Mouse (Mus musculus) ovary, postnatal 36 days (tissue): Measurements from ENCODE around the gene Map3k5.
"Not testable (repeated sequence)": the region's sequence is repeated elsewhere in the genome, so short reads cannot be mapped to it uniquely, and the experiment has no call there.

Experiments used
- DNase-seq: peaks from one replicate; pipeline ENCODE4 v3.0.0; 2022; ENCODE audit warnings: low spot score, mixed read lengths

Map3k5 gene

GRCm38 (mm10) chr10:19934384-19935294 lies at the start of gene Map3k5:
Gene Map3k5, plus strand, starts transcription at chr10:19934472.
- peak; percentile 65 for DNase-seq

- DNase-seq: no peak
Measured at GRCm38 (mm10) chr10:19886249-19886648, 48.0 kb upstream of the Map3k5 start.

DNA sequence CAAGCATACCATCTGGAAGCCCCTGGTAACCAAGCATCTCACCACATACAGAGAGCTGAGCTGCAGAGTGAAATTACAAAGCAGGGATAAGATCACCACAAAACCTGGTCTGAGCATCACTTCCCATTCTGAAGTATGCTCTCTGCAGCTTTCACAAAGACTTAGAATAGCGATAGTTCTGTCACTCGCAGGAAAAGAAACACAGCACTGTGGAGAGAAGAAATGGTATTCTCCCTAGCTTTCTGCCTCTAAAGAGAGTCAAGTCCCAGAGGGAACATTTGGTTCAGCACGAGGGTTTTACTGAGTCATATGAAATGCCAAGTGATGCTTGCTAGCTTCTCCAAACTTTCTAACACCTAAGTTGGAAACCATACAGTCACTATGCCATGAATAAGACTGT lies 44.4 kb upstream of the Map3k5 start:
- no peak for DNase-seq

DNA sequence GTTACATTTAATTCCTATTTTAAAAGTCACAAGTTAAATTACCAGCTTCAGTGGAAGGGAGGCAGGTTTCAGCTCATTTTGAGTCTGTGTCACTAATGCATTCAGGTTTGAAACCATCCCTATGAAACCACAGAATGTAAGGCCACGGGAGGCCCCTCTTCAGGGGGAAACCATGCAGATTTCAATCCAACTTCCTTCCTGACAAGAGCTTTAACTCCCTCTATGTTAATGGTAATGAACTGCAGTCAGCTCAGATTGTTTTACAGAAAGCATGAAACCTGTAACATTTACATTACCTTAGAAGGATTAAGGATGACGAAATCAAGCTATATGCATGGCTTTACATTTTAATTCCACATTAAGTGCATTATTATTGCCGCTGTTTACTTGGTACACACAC lies 42.6 kb upstream of the Map3k5 start:
- DNase-seq: no peak

DNA sequence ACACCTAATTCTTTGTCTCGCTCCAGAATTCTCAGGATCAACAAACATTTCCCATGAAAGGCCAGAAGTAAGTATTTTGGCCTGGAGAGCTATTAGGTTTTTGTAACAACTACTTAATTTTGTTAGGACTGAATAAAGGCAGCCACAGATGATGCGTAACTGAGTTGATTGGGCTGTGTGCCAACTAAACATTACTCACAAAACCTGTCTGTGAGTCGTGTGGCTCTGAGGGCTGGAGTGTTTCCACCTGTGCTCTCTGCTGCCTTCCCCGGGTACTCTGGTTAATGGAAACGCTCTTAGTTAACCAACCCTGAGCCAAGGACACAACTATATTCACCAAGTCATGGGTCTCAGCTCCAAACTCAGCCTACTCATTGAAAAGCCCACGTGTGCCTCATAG lies 41.1 kb upstream of the Map3k5 start:
- no peak for DNase-seq

DNA sequence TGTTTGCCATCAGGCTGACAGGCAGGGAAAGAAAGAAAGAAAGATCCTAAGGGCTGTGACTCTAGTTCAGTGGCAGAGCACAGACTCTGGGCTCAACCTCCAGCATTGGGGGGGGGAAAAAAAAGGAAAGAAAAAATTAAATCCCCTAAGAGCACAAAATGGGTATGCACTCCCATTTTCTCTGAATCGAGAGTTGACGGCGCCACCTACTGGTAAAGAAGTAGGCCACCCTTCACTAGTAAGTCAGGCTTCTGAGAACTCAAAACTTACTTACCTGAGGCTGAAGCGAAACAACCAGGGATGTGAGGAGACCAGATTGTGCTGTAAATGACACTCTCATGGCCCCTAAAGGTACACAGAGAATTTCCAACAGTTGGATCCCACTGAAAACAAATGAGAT lies 40.3 kb upstream of the Map3k5 start:
- no peak for DNase-seq

DNA sequence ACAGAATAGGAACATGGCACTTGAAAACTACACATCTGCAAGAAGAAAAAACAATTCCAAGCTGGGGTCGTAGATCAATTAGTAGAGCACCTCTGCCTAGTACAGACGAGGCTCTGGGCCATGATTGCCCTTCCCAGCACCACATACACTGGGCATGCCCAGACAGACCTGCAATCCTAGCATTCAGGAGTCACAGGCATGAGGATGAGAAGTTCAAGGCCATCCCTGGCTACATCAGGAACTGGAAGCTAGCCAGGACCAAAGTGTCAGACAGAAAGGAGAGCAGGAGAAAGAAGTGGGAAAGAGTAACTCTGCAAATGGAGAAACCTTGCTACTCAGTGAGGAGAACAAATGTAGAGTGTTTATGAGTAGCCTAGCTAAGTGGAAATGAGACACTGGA lies 34.1 kb upstream of the Map3k5 start:
- no peak for DNase-seq

DNA sequence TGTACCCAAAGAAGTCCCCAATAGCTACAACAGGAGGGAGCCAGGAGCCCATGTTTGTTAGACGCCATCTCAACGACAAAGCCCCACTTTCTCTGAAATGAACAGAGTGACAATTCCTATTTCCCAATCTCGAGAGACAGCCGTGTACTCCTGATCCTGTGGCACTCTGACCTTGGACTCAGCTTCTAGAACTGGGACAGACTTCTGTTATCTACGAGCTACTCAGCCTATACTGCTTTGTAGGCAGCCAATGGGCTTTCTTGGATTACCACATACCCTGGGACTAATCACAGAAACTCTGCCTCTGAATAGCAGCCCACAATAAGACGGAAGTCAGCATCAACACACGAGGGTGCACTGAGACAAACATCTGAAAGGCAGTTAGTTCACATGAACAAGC lies 32.3 kb upstream of the Map3k5 start:
- no peak for DNase-seq

GRCm38 (mm10) chr10:19904077-19904820 lies 30.0 kb upstream of the Map3k5 start:
- DNase-seq: no peak

- DNase-seq: peak; percentile 90
Measured at GRCm38 (mm10) chr10:19907246-19907804, 26.9 kb upstream of the Map3k5 start, which contains the start of gene Pex7. Gene Pex7, minus strand, starts transcription at chr10:19907689.

- no peak for DNase-seq
Measured at GRCm38 (mm10) chr10:19908076-19908475, 26.2 kb upstream of the Map3k5 start.

DNA sequence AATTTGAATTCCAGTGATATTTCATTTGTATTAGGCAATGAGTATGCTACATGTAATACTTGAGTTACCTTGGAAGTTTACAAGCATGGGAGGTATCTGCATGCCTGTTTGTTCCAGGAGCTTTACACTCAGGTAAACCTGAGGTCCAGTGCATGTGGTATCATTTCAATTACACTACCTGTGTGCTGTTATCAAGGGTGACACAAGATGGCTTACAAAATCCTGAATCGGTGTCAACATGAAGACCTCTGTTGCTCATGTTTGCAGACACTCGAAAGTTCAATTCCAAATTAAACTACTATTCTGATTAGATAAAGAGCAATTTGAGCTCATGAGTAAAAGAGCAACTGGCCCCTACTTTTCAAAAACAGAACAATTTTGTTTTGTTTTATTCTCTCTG lies 23.8 kb upstream of the Map3k5 start:
- no peak for DNase-seq

DNA sequence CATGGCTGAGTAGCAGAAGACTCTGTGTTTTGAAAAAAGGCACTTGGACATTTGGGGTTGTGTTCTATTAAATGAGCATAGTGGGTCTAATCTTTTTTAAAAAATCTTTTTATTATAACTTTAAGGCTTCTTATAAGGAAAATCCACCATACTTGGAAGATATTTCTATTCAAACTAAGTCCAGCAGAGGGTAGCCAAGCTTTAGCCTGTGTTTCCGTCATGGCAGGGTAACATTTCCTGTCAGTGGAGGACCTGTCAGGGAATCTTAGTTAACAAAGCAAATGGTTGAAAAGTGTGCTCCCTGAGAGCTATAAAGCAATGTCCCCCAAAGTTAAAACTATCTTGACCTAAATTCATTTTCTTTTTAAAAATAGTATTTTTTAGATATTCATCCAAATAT lies 22.7 kb upstream of the Map3k5 start:
- no peak for DNase-seq

DNA sequence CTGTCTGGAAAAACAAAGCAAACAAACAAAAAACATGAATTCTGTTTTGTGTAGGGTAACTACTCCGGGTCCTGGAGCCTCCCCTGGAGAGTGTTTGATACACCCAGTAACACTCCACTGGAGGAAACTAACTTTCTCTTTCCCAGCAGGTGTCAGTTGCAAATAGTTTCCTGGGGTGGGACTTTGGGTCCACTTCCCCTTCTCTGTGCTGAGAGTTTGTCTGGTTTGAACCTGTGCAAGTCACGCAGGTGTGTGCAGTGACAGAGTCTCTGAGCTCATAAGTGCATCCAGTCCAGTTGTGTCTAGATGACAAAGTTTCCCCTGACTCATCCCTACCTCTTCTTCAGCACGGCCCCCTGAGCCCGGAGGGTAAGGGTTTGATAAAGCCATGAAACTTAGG lies 20.5 kb upstream of the Map3k5 start:
- DNase-seq: no peak

- DNase-seq: peak; percentile 52
Measured at GRCm38 (mm10) chr10:19915301-19915700, 19.0 kb upstream of the Map3k5 start.

- no peak for DNase-seq
Measured at GRCm38 (mm10) chr10:19922410-19922809, 11.9 kb upstream of the Map3k5 start.

DNA sequence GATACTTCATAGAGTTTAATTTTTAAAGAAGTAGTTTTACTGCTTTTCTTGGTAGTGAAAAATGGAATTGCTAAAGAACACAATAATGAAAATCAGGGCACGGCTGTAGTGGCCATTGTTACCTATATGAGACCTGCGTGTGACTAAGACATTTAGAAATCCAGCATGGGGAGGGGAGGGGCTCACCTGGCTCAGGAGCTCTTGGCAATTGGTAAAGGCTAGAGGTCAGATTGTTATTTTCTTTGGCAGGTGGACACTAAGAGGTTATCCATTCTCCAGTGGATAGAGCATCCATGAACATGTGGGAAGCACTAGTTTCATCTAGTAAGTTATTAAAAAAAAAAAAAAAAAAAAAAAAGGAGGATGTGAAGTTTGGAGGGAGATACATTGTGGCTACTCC lies 10.0 kb upstream of the Map3k5 start:
- no peak for DNase-seq

GRCm38 (mm10) chr10:19926391-19926897 lies 7.8 kb upstream of the Map3k5 start:
- DNase-seq: not testable (repeated sequence)

DNA sequence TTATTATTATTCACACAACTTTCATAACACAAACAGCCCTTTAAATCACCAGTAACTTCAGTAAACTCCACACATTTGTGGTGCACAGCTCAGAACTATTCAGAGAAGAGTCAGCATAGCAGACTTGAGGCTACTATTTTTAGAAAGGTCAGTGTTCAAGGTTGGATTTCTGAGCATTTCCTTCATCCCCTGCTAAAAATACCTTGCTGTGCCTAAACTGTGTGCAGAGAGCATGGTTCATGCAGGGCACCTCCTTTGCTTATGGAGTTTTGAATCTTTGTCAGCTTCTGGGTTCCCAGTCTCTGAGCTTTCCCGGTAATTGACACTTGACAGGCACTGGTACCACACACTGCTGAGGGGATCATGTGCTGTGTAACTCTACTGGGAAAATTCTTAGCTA lies 6.1 kb upstream of the Map3k5 start:
- no peak for DNase-seq

DNA sequence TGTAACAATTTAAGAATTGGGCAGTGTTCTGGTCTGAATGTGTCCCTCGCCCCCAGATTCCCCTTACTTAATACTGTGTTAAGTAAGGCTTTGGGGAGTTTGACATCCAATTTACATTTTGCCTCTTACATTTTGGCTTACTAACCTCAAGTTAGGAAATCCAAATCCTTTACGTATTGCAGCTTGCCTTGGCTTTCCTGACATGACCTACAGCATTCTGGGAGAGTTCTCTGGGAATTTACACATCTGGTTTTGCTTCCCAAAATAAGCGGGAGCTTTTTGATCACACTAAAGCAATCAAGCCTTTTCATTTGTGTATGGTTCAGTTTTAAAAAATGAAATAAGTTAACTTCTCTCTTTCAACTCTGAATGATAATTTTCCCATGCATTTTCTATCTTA lies 1.3 kb upstream of the Map3k5 start:
- DNase-seq: no peak

GRCm38 (mm10) chr10:19933511-19934383 lies 525 bp upstream of the Map3k5 start:
- DNase-seq: peak; percentile 88

- DNase-seq: no peak
Measured at GRCm38 (mm10) chr10:19935295-19935623, 987 bp downstream of the Map3k5 start.
